Mouse (Mus musculus) natural killer cell, adult 2 months (primary cell): Measurements from ENCODE around the gene Klf17.
"Not testable (repeated sequence)": the region's sequence is repeated elsewhere in the genome, so short reads cannot be mapped to it uniquely, and the experiment has no call there.

Source experiments
- DNase-seq, 2 experiments: peaks; one replicate each; pipeline ENCODE4 v3.0.0; 2022; ENCODE audit warnings: low spot score in 2 of 2

The Klf17 gene

DNA sequence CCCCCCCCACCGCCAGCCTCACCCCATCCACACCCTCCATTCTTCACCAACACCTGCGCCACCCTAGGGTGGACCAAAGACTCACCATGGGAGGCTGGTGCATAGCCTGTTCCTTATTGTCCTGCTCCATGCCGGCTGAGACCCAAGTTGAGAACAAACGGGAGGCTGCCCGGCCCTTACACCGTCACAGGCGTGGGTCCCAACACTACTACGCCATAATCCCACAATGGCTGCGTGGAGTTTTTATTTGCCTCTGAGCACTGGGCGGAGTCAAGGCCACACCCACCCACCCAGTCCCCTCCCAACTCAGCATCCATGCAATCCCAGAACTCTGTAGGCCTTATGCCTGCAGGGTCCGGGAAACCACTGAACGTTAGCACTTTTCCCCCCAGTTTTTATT is at the start of gene Klf17:
Klf17 (minus strand) TSS at position 233 of the 400 bp plus-strand sequence.
- no peak for DNase-seq

DNA sequence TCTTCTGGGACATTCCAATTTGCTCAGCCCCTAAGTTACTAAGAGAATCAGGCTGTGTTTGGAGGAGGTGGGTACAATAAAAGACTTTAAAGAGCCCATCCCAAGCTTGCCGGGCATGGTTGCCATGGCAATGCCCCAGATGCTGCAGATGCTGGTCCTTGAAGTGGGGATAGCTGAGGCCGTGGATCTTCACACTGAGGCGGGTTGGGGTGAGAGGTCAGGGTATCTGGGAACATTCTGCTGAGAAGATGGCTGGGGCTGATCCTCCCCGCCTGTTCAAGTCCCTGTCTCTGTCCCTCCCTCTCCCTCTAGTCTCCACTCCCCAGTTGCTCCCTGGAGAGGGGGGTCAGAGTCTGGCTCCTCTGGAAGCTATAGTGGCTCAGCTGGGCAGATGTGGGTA is 48.9 kb upstream of the Klf17 start:
- DNase-seq: no peak

DNA sequence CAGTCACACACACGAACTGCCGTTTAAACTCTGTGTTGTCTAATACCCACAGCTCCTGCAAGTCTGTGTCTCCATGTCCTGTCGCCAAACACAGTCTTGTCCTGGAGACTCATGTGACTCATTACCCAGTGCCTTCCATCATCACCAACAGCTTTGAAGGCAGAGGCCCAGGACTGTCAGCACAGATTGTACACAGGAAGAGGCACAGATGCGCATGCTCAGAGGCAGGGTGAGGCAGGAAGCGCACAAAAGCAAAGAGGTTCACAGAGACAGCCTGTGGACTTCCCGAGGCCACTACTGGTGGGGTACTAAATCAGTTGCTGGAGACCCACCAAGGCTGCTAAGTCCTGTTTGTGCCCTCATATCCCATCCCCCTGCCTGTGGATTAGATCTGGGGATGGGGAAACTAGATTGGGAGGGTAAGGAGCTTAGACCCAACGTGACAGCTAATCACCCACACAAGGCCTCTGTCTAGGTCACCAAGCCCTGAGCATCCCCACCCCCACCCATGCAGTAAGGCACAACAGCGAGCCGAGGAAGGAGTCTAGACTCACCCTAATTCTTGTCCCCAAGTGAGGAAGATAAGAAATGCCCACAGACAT is 48.2 kb upstream of the Klf17 start:
- DNase-seq: no peak

DNA sequence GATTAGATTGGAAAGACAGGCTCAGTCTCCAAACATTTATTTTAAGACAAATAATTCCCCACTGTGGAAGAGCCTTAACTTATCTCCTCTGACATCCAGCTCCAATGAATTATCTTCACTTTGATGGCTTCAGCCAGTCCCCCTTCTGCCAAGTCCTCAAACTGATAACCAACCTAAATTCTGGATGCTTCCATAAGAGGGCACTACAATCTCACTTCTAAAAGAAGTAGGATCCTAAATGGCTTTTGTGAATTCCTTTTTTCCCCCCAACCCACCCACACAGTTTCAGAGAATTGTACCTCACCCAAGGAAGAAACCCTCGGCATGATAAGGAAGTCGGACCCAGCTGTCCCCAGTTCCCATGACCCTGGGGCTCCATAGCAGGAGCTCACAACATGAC is 45.5 kb upstream of the Klf17 start:
- no peak for DNase-seq

DNA sequence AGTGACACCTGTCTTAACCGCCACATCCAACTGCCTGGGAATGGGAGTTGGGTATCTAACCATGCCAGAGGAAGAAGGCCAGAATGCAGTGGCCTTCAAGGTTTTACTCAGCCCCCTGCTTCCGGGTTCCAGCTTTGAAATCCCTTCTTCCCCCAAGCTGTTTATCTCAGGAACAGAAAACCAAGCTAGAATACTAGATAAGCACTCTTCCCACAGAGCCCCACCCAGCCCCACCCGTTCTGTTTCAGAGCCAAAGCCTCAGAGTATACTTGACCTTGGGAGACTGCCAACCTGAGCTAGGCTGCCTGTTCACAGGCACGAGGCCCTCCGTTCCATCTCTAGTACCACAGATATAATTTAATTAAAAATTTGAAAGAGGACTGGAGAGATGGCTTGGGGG is 41.5 kb upstream of the Klf17 start:
- no peak for DNase-seq

DNA sequence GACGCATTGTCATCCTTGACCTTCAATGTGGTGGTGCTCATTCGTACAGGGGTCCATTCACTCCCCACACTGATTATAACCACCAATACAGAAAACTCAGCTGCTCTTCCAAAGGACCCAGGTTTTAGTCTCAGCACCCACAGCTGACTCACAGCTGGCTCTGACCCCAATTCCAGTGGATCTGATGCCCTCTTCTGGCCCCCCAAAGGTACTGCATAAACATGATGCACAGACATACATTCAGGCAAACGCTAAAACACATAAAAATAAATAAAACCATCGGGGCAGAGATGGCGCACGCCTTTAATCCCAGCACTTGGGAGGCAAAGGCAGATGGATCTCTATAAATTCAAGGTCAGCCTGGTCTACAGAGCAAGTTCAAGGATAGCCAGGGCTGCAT is 34.5 kb upstream of the Klf17 start:
- DNase-seq: no peak

DNA sequence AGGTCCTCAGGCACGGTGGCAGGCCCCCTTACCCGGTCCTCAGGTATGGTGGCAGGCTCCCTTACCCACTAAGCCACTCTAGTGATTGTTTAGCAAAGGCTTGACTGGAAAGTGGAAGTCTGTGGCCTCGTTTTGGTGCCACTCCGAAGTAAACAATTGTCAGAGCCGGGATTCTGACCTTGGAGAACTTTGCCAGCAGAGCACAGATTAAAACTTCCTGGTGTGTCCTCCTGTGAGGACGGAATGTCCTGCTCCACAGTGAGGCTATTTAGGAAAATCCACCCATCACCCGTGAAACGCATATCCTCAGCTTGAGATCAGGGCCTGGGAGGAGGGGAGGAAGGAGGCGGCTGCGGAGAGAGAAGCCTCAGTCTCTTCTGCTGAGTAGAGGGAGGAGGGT is 22.9 kb upstream of the Klf17 start:
- DNase-seq: no peak

DNA sequence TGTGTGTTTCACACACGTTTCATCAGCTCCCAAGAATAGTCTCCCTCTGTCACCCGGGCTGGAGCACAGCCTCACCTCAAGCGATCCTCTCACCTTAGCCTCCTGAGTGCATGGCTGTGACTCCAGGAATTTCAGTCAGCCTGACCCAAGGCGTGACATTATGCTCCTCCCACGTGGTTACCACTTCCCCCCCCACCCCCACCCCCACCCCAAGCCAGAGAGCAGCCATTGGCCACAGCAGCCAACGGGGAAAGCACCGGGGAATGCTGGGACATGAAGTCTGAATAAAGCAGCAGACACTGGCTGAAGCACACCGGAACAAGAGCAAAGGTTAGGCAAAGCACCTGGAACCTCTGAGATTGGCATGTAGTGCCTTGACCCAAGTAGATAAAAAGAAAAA is 21.5 kb upstream of the Klf17 start:
- no peak for DNase-seq

DNA sequence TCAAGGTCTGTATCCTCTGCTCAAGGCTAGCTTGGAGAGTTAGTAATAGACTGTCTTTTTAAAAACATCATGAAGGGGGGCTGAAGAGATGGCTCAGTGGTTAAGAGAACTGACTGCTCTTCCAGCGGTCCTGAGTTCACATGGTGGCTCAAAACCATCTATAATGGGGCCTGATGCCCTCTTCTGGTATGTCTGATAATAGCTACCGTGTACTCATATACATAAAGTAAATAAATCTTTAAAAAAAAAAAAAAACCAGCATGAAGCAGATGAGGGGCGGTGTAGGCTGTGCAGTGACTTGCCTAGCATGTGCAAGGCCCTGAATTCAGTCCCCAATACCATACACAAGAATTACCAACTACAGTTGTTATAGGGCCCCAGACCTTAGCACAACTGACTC is 17.5 kb upstream of the Klf17 start:
- no peak for DNase-seq

DNA sequence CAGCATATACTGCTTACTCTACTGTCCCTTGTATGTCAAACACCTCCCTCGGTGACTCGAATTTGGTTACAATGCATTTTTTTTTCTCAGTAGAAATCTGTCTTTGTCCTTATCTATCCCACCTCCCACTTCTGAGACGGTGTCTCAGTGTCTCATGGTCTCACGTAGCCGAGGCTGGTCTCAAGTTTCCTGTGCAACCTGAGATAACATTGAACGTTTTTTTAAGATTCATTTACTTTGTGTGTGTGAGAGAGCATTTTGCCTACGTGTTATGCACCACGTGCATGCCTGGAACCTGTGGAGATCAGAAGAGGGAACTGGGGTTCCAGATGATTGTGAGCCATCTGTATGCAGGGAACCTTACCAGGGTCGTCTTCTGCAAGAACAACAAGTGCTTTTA is 7.5 kb upstream of the Klf17 start:
- DNase-seq: no peak

DNA sequence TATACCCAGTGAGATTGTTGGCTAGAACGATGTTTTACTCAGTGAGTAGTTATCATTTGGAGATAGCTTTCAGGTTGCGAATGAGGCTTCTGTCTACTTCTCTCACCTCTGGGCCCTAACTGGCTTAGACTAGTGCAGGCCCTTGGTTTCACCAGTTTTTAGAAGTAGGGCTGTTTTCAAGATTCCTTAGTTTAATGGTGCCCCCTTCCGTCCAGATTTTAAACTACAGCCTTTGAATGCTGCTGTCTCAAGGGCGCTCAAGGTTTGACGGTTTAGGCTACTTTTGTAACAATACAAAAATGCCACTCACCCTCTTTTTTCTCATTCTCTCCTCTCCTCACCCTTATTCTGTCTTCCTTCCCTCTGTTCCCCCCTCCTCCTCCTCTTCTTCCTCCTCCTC is 5.5 kb upstream of the Klf17 start:
- peak in 1 of 2 experiments; percentile 12 for DNase-seq

DNA sequence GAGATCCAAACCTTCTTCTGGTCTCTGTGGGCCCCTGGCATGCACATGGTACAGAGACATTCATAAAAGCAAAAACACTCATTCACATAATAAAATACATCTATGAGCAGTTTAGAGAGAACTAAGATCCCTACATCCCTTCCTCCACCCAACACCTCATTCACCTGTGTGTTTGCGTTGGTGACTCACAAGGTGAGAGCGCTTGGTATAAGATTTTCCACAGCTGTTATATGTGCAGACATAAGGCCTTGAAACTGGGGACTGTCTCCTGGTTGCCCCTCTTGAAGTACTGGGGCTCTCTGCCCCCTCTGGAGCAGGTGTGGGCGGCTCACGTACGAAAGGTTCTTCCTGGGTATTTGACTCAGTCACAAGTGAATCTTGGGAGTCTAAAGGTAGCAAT is 5.3 kb downstream of the Klf17 start:
- no peak for DNase-seq

DNA sequence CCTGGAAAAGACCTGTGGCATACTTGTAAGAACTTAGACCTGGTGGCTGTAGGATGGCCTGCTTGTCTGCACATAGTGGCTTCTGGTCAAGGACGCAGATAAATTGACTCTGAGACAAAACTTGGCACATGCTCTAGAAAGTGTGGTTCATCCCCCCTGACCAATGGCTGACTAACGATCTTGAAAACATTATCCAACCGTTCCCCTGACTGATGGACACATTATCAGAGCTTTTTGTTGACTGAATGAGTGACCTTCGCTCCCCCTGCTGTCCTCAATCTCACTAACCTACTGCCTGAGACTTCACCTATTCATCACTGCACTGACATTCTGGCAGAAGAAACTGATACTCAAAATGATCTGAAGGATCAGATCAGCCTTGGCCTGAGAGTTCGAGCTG is 13.0 kb downstream of the Klf17 start:
- DNase-seq: not testable (repeated sequence)

DNA sequence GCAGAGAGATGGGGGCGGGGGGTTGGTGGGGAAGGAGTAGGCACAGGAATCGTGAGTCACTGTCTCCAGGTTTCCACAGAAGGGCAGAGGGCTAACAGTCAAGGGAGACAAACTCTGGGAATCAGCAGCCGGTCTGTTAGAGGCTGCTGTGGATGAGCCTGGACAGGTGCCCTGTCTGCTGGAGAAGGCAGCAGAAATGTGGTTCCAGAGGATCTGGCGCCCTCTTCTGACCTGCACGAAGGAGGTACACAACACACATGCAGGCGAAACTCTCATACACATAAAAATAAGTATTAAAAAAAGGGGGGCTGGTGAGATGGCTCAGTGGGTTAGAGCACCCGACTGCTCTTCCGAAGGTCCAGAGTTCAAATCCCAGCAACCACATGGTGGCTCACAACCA is 27.9 kb downstream of the Klf17 start:
- DNase-seq: no peak

DNA sequence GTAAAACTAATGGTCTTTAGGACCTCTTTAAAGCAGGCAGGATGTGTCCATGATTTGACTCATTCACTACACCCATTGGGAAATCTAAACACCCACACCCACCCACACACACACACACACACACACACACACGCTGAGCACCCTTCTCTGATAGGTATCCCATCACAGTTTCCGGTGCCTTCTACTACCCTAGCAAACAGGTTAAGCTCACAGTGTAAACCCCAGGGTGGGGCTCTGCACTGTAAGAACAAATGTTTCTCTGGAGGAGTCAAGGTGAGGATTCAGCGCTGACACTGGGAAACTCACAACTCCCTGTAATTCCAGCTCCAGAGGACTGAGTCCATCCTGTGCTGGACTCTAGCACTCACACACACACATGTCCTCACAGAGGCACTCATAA is 33.5 kb downstream of the Klf17 start:
- no peak for DNase-seq

DNA sequence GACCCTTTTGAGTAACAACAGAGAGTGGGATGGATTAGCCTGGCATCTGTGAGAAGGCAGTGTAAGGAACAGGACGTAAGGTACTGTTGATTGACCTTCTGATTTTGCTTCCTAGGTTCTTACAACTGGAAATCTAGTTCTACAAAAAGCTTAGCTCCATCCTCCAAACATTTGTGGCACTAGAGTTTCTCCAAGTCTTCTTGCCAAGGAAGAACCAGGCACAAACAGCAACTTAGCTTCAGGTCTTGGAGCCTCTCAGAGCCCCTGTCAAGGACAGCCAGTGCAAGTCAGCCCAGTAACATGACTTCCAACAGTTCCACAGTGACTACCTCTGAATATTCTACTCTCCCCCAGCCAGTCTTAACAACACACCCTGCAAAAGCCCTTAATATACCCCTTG is 41.3 kb downstream of the Klf17 start, which contains the start of gene Gm12845:
Gm12845 (plus strand) TSS at position 301 of the 400 bp plus-strand sequence.
- no peak for DNase-seq

DNA sequence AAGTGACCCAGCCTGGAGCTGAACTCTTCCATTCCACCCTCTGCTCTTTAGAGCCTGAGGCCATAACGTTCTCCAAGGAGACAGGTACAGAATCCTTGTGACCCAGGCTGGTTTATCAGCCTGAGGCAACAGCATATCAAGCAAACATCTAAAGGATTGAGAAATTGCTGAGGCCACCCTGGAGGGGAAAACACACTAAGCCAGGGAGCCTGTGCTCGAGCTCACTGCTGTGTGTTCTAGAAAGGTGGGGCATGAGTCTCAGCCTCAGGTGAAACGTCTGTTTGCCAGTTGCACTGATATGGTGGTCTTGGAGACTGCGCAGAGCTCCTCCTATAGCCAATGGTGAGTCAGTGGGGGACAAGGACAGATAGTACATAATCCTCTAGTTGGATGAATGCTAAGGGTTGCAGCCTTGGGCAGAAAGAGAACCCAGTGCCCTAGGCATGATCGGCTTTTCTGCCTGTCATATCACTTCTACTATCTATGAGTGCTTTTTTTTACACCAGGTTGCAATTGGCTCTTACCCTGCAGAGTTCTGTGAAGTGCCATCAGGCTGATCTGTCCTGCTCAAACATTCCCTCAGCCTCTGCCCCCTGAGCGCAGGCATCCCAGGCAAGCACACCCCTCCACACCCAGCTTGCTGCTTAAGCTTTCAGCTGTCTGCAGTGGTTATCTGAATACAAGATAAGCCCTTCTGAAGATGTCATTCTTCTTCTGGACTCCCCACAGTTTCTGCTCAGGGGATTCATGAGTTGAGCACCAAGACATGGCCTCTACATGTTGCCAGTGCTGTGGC is 51.9 kb downstream of the Klf17 start:
- no peak for DNase-seq

DNA sequence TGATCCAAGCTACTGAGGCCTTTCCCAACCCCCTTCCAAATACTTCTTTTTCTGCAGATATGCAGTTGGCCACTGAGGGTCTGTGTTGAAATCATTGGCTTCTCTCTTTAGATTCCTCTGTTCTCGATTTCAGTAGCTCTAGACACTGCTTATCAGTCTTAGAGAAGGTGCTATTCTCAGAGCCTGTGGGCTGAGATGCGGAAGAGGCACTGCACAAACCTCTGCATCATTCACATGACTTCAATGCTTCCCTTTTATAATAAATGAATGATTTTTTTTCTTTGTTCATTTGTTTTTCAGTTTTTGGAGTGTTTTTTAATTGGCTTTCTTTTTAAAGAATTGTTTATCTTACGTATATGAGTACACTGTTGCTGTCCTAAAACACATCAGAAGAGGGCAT is 53.1 kb downstream of the Klf17 start:
- no peak for DNase-seq

DNA sequence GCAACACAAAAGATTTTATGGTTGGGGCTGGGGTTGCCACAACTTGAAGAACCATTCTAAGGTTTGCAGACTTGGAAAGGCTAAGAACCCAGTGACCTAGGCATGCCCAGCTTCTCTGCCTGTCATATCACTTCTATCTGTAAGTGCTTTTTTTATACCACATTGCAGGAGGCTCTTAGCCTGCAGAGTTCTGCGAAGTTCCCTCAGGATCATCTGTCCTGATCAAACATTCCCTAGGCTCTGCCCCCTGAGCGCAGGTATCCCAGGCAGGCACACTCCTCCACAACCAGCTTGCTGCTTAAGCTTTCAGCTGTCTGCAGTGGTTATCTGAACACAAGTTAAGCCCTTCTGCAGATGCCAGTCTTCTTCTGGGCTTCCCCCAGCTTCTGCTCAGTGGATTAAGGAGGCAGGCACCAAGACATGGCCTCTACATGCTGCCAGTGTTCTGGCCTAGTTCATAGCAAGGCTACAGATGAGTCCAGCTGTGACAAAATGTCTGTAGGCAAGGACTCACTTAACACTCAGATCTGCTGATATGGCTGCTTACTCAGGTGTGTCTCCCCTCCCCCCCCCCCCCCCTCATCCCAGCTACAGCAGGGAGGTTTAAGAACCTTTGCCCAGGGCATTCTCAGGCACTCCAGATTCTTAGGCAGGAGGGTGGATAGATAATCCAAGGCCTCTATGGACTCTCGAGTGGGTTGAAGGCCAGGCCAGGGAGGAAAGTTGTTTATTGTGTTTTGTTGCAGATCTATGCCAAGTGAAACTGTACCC is 56.5 kb downstream of the Klf17 start:
- DNase-seq: no peak
